Mouse (Mus musculus) liver, adult 10 weeks (tissue): ENCODE measurements around the gene Mrgpra9. TPM values are rescaled to one million over a fixed set of nuclear protein-coding genes. Genes with fewer than 3 reads are reported as not detected.

Experiments used
- polyA plus RNA-seq: library from polyadenylated mRNA; stranded (reverse); fragments of 350-450 nt; fragmentation: Illumina TruSeq; extraction: RNeasy Lipid Tissue Mini Kit (QIAGEN cat#74804); gene quantifications from one replicate; pipeline ENCODE4 v1.2.3, GENCODE M21; 2014; ENCODE audit warnings: low read depth, low replicate concordance

Gene Mrgpra9
- not detected for polyA plus RNA-seq

GRCm38 (mm10) chr7:47252770-47253169, at the start of gene Mrgpra9:
TSS of gene Mrgpra9 (minus strand) at chr7:47252848.

DNA sequence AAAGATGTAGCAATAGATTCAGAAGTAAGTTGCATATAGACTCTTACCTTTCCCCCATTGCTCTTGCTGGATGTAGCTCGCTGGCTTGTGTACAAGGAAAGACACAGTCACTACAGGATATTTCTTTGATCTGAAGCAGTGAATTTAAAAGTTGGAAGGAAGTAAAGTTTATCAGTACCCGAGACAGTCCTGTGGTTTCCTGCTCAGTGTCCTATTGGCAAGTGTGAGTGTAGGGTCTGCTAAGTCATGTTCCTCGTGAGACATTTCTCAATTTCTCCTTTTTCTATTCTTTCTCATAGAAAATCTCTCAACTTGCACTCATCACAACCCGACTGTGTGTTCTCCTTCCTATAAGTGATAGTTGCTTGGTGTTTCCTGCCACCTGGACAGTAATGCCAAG, 47.8 kb downstream of the Mrgpra9 start, which contains the start of gene Mrgpra6:
Gene Mrgpra6 (minus strand): TSS at position 91 of the 400 bp plus-strand sequence.

Other genes with a start within 250 kb of the Mrgpra9 start
- 14.2 TPM for gene Spty2d1, start 244.4 kb downstream of the Mrgpra9 start, polyA plus RNA-seq
- 1.2 TPM for gene Tmem86a, start 202.2 kb downstream of the Mrgpra9 start, polyA plus RNA-seq
- not detected for gene Ptpn5, start 119.2 kb downstream of the Mrgpra9 start, polyA plus RNA-seq
- not detected for gene Mrgpra6, start 47.9 kb downstream of the Mrgpra9 start, polyA plus RNA-seq
- not detected for gene Mrgpra1, start 101.4 kb upstream of the Mrgpra9 start, polyA plus RNA-seq
- not detected for gene Mrgpra2a, start 199.3 kb upstream of the Mrgpra9 start, polyA plus RNA-seq